Mouse (Mus musculus) liver, embryonic 11.5 days (tissue): ENCODE results near the gene Bend7. TPM values are rescaled to one million over a fixed set of nuclear protein-coding genes. Genes with fewer than 3 reads are reported as not detected.

Source experiments
- ATAC-seq: fragments of 200-750 bp; cut with Nextera tagmentation; replicated peaks from 2 replicates; pipeline ENCODE4 v1.8.0; 2017; ENCODE audit warnings: moderate number of reproducible peaks, mild to moderate bottlenecking, moderate TSS enrichment, moderate library complexity; ENCODE audit not compliant: low FRiP score
- DNase-seq: peaks from one replicate; pipeline ENCODE4 v3.0.0-alpha.2; 2017; ENCODE audit warnings: low spot score
- H3K27ac ChIP-seq: fragments of 300-500 bp; sonication (generic); 2 replicates; pipeline ENCODE4 v1.5.1; 2014; ENCODE audit warnings: mild to moderate bottlenecking, low read depth, low read length, control low read depth
- H3K27me3 ChIP-seq: fragments of 300-500 bp; sonication (generic); replicated peaks from 2 replicates; pipeline ENCODE4 v1.6.1; 2014; ENCODE audit warnings: low read length, mixed read lengths; ENCODE audit not compliant: control insufficient read depth, insufficient read depth
- H3K36me3 ChIP-seq: fragments of 300-500 bp; sonication (generic); 2 replicates; pipeline ENCODE4 v1.6.1; 2014; ENCODE audit warnings: mild to moderate bottlenecking, low read length, moderate library complexity, mixed read lengths; ENCODE audit not compliant: control insufficient read depth, insufficient read depth
- H3K4me1 ChIP-seq: fragments of 300-500 bp; sonication (generic); replicated peaks from 2 replicates; pipeline ENCODE4 v1.6.1; 2014; ENCODE audit warnings: low read length, mixed read lengths; ENCODE audit not compliant: control insufficient read depth, insufficient read depth
- H3K4me2 ChIP-seq: fragments of 300-500 bp; sonication (generic); 2 replicates; pipeline ENCODE4 v1.6.1; 2014; ENCODE audit warnings: mild to moderate bottlenecking, control low read depth, moderate library complexity
- H3K4me3 ChIP-seq: fragments of 300-500 bp; sonication (generic); 2 replicates; pipeline ENCODE4 v1.5.1; 2014; ENCODE audit warnings: low read depth, low read length, control low read depth
- H3K9ac ChIP-seq: fragments of 300-500 bp; sonication (generic); 2 replicates; pipeline ENCODE4 v1.6.1; 2014; ENCODE audit warnings: low read depth, low read length, control low read depth
- H3K9me3 ChIP-seq: fragments of 300-500 bp; sonication (generic); 2 replicates; pipeline ENCODE4 v1.6.1; 2016; ENCODE audit warnings: low read length, inconsistent platforms, mixed read lengths; ENCODE audit not compliant: control insufficient read depth
- WGBS: fragments of 180-500 bp; shearing (Covaris S2); extraction: QIAGEN DNeasy Blood & Tissue Kit; methylation state at CpG from one replicate; pipeline ENCODE4 v1.1.7; 2014; 5-methylcytosine and 5-hydroxymethylcytosine counted together
- polyA plus RNA-seq: library from polyadenylated mRNA; unstranded; fragments of >200 nt; fragmentation: Nextera tagmentation; extraction: Ambion mirVana; gene quantifications from 2 replicates; pipeline ENCODE4 v1.2.1, GENCODE M21; 2014

Gene Bend7
- polyA plus RNA-seq: 2.4 TPM in 2 replicates

GRCm38 (mm10) chr2:4717769-4718661, at the start of gene Bend7:
TSS of gene Bend7 (plus strand) at chr2:4717831.
- Histone ChIP-seq H3K4me2 (peak within 1 kb of the TSS; percentile 85), H3K9ac (peak within 1 kb of the TSS; percentile 56), H3K27me3 (peaks cover 48% of the 10 kb centered on the region), H3K27ac (peak within 1 kb of the TSS; percentile 55), H3K4me1 (no peaks in the 10 kb centered on the region), H3K4me3 (peak within 1 kb of the TSS; percentile 68), H3K9me3 (no peaks in the 10 kb centered on the region), H3K36me3 (no peaks in the 10 kb centered on the region)
- peak; percentile 60 for ATAC-seq
- WGBS: under 1% methylated on average over 90 of the region's 124 CpGs
- peak; percentile 56 for DNase-seq

GRCm38 (mm10) chr2:4668626-4669025, 49.0 kb upstream of the Bend7 start:
- DNase-seq: no peak
- Histone ChIP-seq H3K36me3 (no peaks in the 10 kb centered on the region), H3K9me3 (no peaks in the 10 kb centered on the region), H3K9ac (no peak overlapping the region), H3K4me3 (no peak overlapping the region), H3K27ac (no peak overlapping the region), H3K4me2 (no peak overlapping the region), H3K27me3 (no peaks in the 10 kb centered on the region), H3K4me1 (no peaks in the 10 kb centered on the region)
- ATAC-seq: no peak
- WGBS: 63% methylated on average over 2 of the region's 2 CpGs

GRCm38 (mm10) chr2:4669701-4670100, 47.9 kb upstream of the Bend7 start:
- no peak for DNase-seq

GRCm38 (mm10) chr2:4671636-4672035, 46.0 kb upstream of the Bend7 start:
- Histone ChIP-seq H3K4me1 (no peaks in the 10 kb centered on the region), H3K36me3 (no peaks in the 10 kb centered on the region), H3K4me2 (no peak overlapping the region), H3K4me3 (no peak overlapping the region), H3K27me3 (no peaks in the 10 kb centered on the region), H3K9ac (no peak overlapping the region), H3K27ac (no peak overlapping the region), H3K9me3 (no peaks in the 10 kb centered on the region)
- 89% methylated on average over 8 of the region's 8 CpGs for WGBS
- no peak for ATAC-seq
- no peak for DNase-seq

More at GRCm38 (mm10) chr2:4669701-4670100, 47.9 kb upstream of the Bend7 start:
- WGBS: 84% methylated on average over 8 of the region's 8 CpGs
- Histone ChIP-seq H3K36me3 (no peaks in the 10 kb centered on the region), H3K9me3 (no peaks in the 10 kb centered on the region), H3K4me1 (no peaks in the 10 kb centered on the region), H3K27me3 (no peaks in the 10 kb centered on the region), H3K27ac (no peak overlapping the region), H3K9ac (no peak overlapping the region), H3K4me3 (no peak overlapping the region), H3K4me2 (no peak overlapping the region)
- no peak for ATAC-seq

- H3K4me3 ChIP-seq: no peak overlapping the region
- no peak overlapping the region for H3K4me2 ChIP-seq
- H3K9ac ChIP-seq: no peak overlapping the region
- H3K36me3 ChIP-seq: no peaks in the 10 kb centered on the region
- DNase-seq: no peak
- H3K4me1 ChIP-seq: no peaks in the 10 kb centered on the region
- no peaks in the 10 kb centered on the region for H3K27me3 ChIP-seq
- ATAC-seq: no peak
- H3K9me3 ChIP-seq: no peaks in the 10 kb centered on the region
- H3K27ac ChIP-seq: no peak overlapping the region
- 76% methylated on average over 3 of the region's 3 CpGs for WGBS
Observed at GRCm38 (mm10) chr2:4679886-4680285, 37.7 kb upstream of the Bend7 start.

- Histone ChIP-seq H3K27ac (no peak overlapping the region), H3K9me3 (no peaks in the 10 kb centered on the region), H3K4me3 (no peak overlapping the region), H3K9ac (no peak overlapping the region), H3K27me3 (peaks cover 15% of the 10 kb centered on the region), H3K36me3 (no peaks in the 10 kb centered on the region), H3K4me1 (no peaks in the 10 kb centered on the region), H3K4me2 (no peak overlapping the region)
- no peak for ATAC-seq
- no peak for DNase-seq
- 44% methylated on average over 5 of the region's 5 CpGs for WGBS
Observed at GRCm38 (mm10) chr2:4711262-4711661, 6.4 kb upstream of the Bend7 start.

- Histone ChIP-seq H3K27me3 (peaks cover 48% of the 10 kb centered on the region), H3K4me1 (no peaks in the 10 kb centered on the region), H3K4me2 (peak overlapping the region; percentile 85), H3K4me3 (peak overlapping the region; percentile 68), H3K36me3 (no peaks in the 10 kb centered on the region), H3K27ac (no peak overlapping the region), H3K9me3 (no peaks in the 10 kb centered on the region), H3K9ac (peak overlapping the region; percentile 56; the same call in 1 of the 2 replicates)
- DNase-seq (peak; percentile 50), ATAC-seq (peak; percentile 51)
- WGBS: 5% methylated on average over 37 of the region's 49 CpGs
Observed at GRCm38 (mm10) chr2:4717081-4717768, 406 bp upstream of the Bend7 start.

GRCm38 (mm10) chr2:4723088-4723487, 5.5 kb downstream of the Bend7 start:
- WGBS: 79% methylated on average over 8 of the region's 8 CpGs
- DNase-seq: no peak
- Histone ChIP-seq H3K9me3 (no peaks in the 10 kb centered on the region), H3K27me3 (peaks cover 15% of the 10 kb centered on the region), H3K4me2 (no peak overlapping the region), H3K4me1 (no peaks in the 10 kb centered on the region), H3K9ac (no peak overlapping the region), H3K4me3 (no peak overlapping the region), H3K36me3 (no peaks in the 10 kb centered on the region), H3K27ac (no peak overlapping the region)
- ATAC-seq: no peak
